Mouse (Mus musculus) lung, postnatal 0 days (tissue): ENCODE measurements around the gene Atp6v0a1. TPM values are rescaled to one million over a fixed set of nuclear protein-coding genes. Genes with fewer than 3 reads are reported as not detected.

Experiments used
- ATAC-seq: fragments of 200-750 bp; cut with Nextera tagmentation; 2 replicates; pipeline ENCODE4 v1.8.0; 2017; ENCODE audit warnings: moderate library complexity
- DNase-seq: peaks from one replicate; pipeline ENCODE4 v3.0.0-alpha.2; 2016; ENCODE audit warnings: low spot score
- H3K27ac ChIP-seq: fragments of 300-500 bp; sonication (generic); 2 replicates; pipeline ENCODE4 v1.5.1; 2014; ENCODE audit warnings: antibody characterized with exemption, mild to moderate bottlenecking, low read length, mixed read lengths
- H3K27me3 ChIP-seq: fragments of 300-500 bp; sonication (generic); replicated peaks from 2 replicates; pipeline ENCODE4 v1.6.1; 2014; ENCODE audit warnings: low read length, mixed read lengths; ENCODE audit not compliant: insufficient read depth
- H3K36me3 ChIP-seq: fragments of 300-500 bp; sonication (generic); 2 replicates; pipeline ENCODE4 v1.6.1; 2014; ENCODE audit warnings: low read length, mixed read lengths; ENCODE audit not compliant: insufficient read depth
- H3K4me1 ChIP-seq: fragments of 300-500 bp; sonication (generic); 2 replicates; pipeline ENCODE4 v1.6.1; 2014; ENCODE audit warnings: antibody characterized with exemption, low read depth, low read length, mixed read lengths; ENCODE audit not compliant: insufficient read depth
- H3K4me2 ChIP-seq: fragments of 300-500 bp; sonication (generic); replicated peaks from 2 replicates; pipeline ENCODE4 v1.6.1; 2014; ENCODE audit warnings: low read depth, mild to moderate bottlenecking, low read length, moderate library complexity, mixed read lengths
- H3K4me3 ChIP-seq: fragments of 300-500 bp; sonication (generic); 2 replicates; pipeline ENCODE4 v1.5.1; 2014; ENCODE audit warnings: low read depth, low read length
- H3K9ac ChIP-seq: fragments of 300-500 bp; sonication (generic); replicated peaks from 2 replicates; pipeline ENCODE4 v1.6.1; 2014; ENCODE audit warnings: low read depth, mild to moderate bottlenecking
- H3K9me3 ChIP-seq: fragments of 300-500 bp; sonication (generic); 2 replicates; pipeline ENCODE4 v1.6.1; 2016; ENCODE audit warnings: low read length, mixed read lengths
- CTCF ChIP-seq: IDR thresholded peaks from 2 replicates; pipeline ENCODE4 v1.5.1; 2016; ENCODE audit warnings: antibody characterized with exemption, mild to moderate bottlenecking
- EP300 ChIP-seq: IDR thresholded peaks from 2 replicates; pipeline ENCODE4 v1.6.1; 2016; ENCODE audit warnings: antibody characterized with exemption, mild to moderate bottlenecking, control low read depth
- WGBS: fragments of 180-500 bp; shearing (Covaris S2); extraction: QIAGEN DNeasy Blood & Tissue Kit; methylation state at CpG from one replicate; pipeline ENCODE4 v1.1.7; 2014; 5-methylcytosine and 5-hydroxymethylcytosine counted together
- polyA plus RNA-seq: library from polyadenylated mRNA; unstranded; fragments of >200 nt; fragmentation: Nextera tagmentation; extraction: Ambion mirVana; gene quantifications from 2 replicates; pipeline ENCODE4 v1.2.1, GENCODE M21; 2015

Atp6v0a1 gene
- polyA plus RNA-seq, 1 experiment from 2014 or later: 51.3 TPM

DNA sequence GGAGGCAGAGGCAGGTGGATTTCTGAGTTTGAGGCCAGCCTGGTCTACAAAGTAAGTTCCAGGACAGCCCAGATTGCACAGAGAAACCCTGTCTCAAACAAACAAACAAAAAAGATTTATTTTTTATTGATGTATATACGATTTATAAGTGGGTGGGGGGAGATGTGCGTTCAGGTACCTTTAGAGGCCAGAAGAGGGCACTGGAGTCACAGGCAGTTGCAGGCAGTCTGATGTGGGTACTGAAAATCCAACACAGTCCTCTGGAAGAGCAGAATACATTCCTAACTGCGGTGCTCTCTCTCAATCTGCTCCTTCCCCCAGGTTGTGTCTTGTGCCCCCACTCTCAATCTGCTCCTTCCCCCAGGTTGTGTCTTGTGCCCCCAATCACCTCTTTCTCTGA is 23.6 kb upstream of the Atp6v0a1 start:
- 54% methylated on average over 3 of the region's 3 CpGs for WGBS
- Histone ChIP-seq H3K27me3 (no peaks in the 10 kb centered on the region), H3K4me3 (no peak overlapping the region), H3K9ac (no peak overlapping the region), H3K4me2 (no peak overlapping the region), H3K4me1 (peaks cover 3% of the 10 kb centered on the region), H3K27ac (no peak overlapping the region), H3K9me3 (no peaks in the 10 kb centered on the region), H3K36me3 (no peaks in the 10 kb centered on the region)
- no peak for ATAC-seq
- no peak for DNase-seq
- TF ChIP-seq EP300 (no peak), CTCF (peak; percentile 62)

DNA sequence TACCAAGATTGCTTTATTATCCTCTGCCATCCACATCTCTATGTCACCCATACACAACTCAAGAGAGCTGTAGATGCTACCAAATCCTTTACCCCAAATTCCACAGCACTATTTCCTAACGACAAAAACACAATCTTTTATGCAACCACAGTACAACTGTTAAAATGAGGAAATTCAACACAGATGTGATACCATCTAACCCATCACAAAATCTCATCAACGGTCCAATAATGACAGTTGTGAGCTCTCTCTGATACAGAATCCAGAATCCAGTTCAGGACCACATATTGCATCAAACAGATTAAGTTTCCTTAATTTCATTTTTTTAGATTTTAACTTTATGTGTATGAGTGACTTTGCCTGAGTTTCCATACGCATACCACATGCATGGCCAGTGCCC is 20.6 kb upstream of the Atp6v0a1 start:
- DNase-seq: no peak

DNA sequence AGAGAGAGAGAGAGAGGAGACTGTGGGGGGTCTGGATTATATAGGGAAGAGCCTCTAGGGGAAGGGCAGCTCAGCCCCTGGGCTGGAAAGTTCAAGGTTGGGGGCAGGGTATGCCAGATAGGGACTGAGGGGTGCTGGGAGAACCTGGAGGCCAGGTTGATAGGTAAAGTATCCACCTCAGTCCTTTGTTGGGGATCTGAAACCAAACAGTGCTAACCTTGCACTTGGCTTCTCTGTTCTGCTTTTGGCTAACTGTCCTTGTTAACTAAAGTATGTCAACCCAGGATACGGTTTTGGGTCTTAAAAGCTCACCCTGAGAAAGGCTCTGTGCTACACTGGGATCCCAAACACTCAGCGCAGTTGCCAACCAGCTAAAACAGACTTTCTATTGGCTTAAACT is 19.6 kb upstream of the Atp6v0a1 start:
- Histone ChIP-seq H3K9ac (no peak overlapping the region), H3K4me3 (no peak overlapping the region), H3K36me3 (no peaks in the 10 kb centered on the region), H3K27ac (no peak overlapping the region), H3K9me3 (no peaks in the 10 kb centered on the region), H3K4me2 (no peak overlapping the region), H3K27me3 (no peaks in the 10 kb centered on the region), H3K4me1 (no peaks in the 10 kb centered on the region)
- TF ChIP-seq CTCF (no peak), EP300 (no peak)
- ATAC-seq (no peak), DNase-seq (no peak)
- WGBS: 68% methylated on average over 2 of the region's 2 CpGs

More for the DNA sequence above, 20.6 kb upstream of the Atp6v0a1 start:
- Histone ChIP-seq H3K4me2 (no peak overlapping the region), H3K36me3 (no peaks in the 10 kb centered on the region), H3K9me3 (no peaks in the 10 kb centered on the region), H3K27me3 (no peaks in the 10 kb centered on the region), H3K4me3 (no peak overlapping the region), H3K27ac (no peak overlapping the region), H3K4me1 (no peaks in the 10 kb centered on the region), H3K9ac (no peak overlapping the region)
- TF ChIP-seq EP300 (no peak), CTCF (no peak)
- WGBS: 77% methylated on average over 3 of the region's 3 CpGs
- ATAC-seq: no peak

DNA sequence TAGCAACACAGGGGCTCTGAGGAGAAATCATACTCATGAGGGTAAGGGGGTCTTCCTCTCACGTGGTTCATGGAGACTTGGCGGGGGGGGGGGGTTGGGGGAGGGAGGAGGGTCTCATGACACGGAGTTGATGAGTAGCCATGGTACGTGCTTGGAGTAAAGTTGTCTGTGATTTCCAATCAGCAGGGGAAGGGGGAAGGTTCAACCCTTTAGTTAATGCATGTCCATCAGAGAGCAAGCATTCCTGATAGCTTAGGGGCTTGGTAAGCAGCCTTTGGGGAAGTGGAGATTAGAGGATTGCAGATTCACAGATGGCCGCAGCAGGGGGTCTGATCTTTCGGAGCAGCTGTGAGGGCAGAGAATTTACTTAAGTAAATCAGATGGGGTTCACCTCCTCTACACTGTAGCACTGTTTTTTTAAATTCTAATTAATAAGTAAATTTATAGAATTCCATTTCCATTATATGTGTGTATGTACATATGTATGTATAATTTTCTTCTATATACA is 18.2 kb upstream of the Atp6v0a1 start:
- no peak overlapping the region for H3K4me2 ChIP-seq
- no peaks in the 10 kb centered on the region for H3K27me3 ChIP-seq
- WGBS: 35% methylated on average over 6 of the region's 6 CpGs
- H3K9me3 ChIP-seq: no peaks in the 10 kb centered on the region
- no peak overlapping the region for H3K9ac ChIP-seq
- ATAC-seq: no peak
- no peak overlapping the region for H3K4me3 ChIP-seq
- no peaks in the 10 kb centered on the region for H3K4me1 ChIP-seq
- no peak for TF ChIP-seq EP300
- TF ChIP-seq CTCF: no peak
- DNase-seq: no peak
- no peak overlapping the region for H3K27ac ChIP-seq
- no peaks in the 10 kb centered on the region for H3K36me3 ChIP-seq

DNA sequence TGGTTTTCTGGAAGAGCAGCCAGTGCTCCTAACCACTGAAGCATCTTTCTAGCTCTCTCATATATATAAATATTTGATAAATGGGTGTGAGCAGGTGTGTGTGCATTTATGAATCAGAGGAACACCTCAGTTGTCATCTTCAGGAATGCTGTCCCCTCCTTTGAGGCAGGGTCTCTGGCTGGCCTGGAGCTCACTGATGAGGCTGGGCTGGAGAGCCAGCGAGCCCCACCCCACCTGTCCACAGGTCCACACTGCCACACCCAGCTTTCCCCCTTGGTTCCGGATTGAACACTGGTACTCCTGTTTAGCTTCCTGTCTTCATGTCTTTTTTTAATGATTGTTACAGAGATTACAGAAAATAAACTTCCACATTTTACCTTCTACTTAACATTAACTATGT is 15.8 kb upstream of the Atp6v0a1 start:
- Histone ChIP-seq H3K4me3 (no peak overlapping the region), H3K9me3 (no peaks in the 10 kb centered on the region), H3K4me1 (no peaks in the 10 kb centered on the region), H3K27me3 (no peaks in the 10 kb centered on the region), H3K4me2 (no peak overlapping the region), H3K9ac (no peak overlapping the region), H3K27ac (no peak overlapping the region), H3K36me3 (no peaks in the 10 kb centered on the region)
- TF ChIP-seq CTCF (no peak), EP300 (no peak)
- WGBS: 68% methylated on average over 2 of the region's 2 CpGs
- no peak for DNase-seq
- ATAC-seq: no peak

GRCm38 (mm10) chr11:100994233-100994632 is 15.0 kb upstream of the Atp6v0a1 start:
- no peak overlapping the region for H3K9ac ChIP-seq
- H3K36me3 ChIP-seq: no peaks in the 10 kb centered on the region
- 38% methylated on average over 9 of the region's 9 CpGs for WGBS
- H3K27me3 ChIP-seq: no peaks in the 10 kb centered on the region
- H3K4me1 ChIP-seq: no peaks in the 10 kb centered on the region
- TF ChIP-seq EP300: no peak
- no peak for TF ChIP-seq CTCF
- ATAC-seq (no peak), DNase-seq (peak; percentile 15)
- 0 out of 2 replicates have a peak overlapping the region, but pooled peaks have one; percentile 3 for H3K4me2 ChIP-seq
- no peak overlapping the region for H3K4me3 ChIP-seq
- no peaks in the 10 kb centered on the region for H3K9me3 ChIP-seq
- no peak overlapping the region for H3K27ac ChIP-seq

DNA sequence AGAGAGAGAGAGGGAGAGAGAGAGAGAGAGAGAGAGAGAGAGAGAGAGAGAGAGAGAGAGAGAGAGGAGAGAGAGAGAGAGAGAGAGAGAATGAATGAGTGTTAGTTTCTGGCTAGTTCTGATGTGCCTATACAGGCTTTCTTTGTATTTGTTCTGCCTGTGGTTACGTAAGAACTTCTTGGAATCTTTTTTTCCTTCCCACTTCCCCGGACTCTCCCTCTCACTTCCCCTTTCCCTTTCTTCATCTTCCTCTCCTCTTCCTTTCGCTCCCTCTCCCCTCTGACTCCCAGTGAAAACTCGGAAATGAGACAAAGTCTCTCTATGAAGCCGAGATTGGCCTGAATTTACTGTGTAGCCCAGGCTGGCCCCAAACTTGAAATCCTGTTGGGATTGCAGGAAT is 14.6 kb upstream of the Atp6v0a1 start:
- 51% methylated on average over 5 of the region's 5 CpGs for WGBS

More for the DNA sequence above, 14.6 kb upstream of the Atp6v0a1 start:
- no peak overlapping the region for H3K9ac ChIP-seq
- H3K27me3 ChIP-seq: no peaks in the 10 kb centered on the region
- no peak overlapping the region for H3K4me3 ChIP-seq
- H3K36me3 ChIP-seq: no peaks in the 10 kb centered on the region
- DNase-seq (peak; percentile 55), ATAC-seq (no peak)
- TF ChIP-seq EP300: no peak
- no peak for TF ChIP-seq CTCF
- no peak overlapping the region for H3K27ac ChIP-seq
- no peak overlapping the region for H3K4me2 ChIP-seq
- no peaks in the 10 kb centered on the region for H3K9me3 ChIP-seq
- H3K4me1 ChIP-seq: no peaks in the 10 kb centered on the region
